Mouse (Mus musculus) adrenal gland, postnatal 4 days (tissue): ENCODE results near the gene Il6ra. TPM values are rescaled to one million over a fixed set of nuclear protein-coding genes. Genes with fewer than 3 reads are reported as not detected.

ENCODE experiments used
- DNase-seq, 2 experiments: peaks; one replicate each; pipeline ENCODE4 v3.0.0; 2021 to 2022; ENCODE audit warnings: low spot score in 2 of 2, mixed read lengths in 2 of 2
- long read RNA-seq, 2 experiments: library from polyadenylated mRNA; stranded (forward); transcript quantifications; one replicate each; pipeline ENCODE4 v2.0.0; 2021
- total RNA-seq, 2 experiments: library from RNA; stranded (reverse); gene quantifications; 2 replicates each; pipeline ENCODE4 v1.2.3; 2021

Gene Il6ra
- total RNA-seq = 1 to 10 TPM; 3.7 to 6.4 TPM
- long read RNA-seq, experiment 1, full-length matches to known transcripts = 1 of 1 reads
- long read RNA-seq, experiment 1, partial matches to known transcripts = 0 of 1 reads
- long read RNA-seq, experiment 1, other reads (novel, unspliced or antisense) = 0 of 1 reads
- long read RNA-seq, experiment 2, full-length matches to known transcripts = 2 of 4 reads
- long read RNA-seq, experiment 2, partial matches to known transcripts = 1 of 4 reads
- long read RNA-seq, experiment 2, other reads (novel, unspliced or antisense) = 1 of 4 reads

DNA sequence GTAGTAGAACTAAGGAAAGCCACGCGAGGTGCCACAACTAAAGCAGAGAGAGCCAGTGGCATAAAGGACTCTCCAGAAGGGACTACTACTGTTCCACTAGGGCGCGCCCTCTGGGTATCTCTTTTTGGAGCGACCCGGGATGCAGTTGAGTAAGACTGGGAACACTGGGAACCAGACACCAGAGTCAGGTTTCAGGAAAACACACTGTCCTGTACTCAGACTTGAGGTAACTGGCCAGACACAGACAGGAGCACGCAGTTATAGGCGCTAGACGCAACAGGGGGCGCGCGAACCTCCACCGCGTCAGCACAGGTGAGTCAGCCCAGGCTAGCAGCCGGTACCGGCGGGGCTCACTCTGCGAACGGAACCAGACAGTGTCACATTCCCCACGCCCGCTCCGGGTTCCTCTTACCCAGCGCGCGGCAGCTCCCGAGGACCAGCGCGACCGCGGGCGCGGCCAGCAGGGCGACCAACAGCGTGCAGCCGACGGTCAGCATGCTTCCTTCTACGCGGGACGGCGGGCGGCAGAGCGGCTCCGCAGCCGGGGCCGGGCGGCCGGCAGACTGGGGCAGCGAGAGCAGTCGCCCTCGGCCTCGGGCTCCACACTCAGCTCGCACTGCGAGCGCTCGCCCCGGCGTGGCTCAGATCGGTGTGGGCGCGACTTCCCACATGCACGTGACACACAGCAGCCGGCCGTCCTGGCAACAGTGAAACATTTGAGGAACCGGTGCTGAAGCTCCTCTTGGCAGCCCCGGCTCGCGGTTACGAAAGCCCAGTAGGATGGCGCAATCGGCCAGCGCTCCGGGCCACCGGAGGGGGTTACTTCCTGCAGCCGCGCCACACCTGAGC is at the start of gene Il6ra:
Il6ra (minus strand) TSS at position 654 of the 849 bp plus-strand sequence.
- peak; percentile 55 to 72 for DNase-seq

DNA sequence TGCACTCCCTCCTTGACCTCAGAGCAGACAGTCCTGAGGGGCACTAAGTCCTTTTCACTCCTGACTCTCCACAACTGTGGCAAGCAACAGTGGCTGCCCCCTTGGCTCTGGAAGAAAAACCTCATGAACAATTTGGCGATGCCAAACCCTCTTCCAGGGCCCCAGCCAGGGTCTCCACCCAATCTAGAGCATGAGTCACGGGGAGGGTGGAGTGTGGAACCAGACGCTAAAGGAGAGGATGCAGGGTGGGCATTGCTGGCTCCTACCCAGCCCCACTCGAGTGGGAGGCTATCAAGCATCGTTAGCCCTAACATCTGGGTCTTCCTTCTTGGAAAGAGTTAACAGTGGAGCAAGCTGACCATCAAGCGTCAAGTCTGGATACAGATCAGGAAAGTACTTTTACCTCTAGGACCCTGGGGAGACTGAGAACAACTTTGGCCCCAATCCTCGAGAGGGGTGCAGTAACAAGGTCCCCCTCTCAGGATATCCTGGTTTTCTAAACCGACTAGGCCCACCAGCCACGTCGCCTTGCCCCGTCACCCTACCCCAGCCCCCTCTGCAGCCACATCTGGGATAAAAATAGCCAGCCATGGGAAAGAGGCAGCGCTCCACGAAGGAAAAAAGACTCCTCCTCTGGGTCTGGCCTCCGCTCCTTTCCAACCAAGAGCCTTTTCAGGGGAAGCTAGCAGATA is 49.2 kb upstream of the Il6ra start:
- DNase-seq = no peak

- no peak for DNase-seq
Measured at GRCm38 (mm10) chr3:89961436-89961835, 48.4 kb upstream of the Il6ra start.

DNA sequence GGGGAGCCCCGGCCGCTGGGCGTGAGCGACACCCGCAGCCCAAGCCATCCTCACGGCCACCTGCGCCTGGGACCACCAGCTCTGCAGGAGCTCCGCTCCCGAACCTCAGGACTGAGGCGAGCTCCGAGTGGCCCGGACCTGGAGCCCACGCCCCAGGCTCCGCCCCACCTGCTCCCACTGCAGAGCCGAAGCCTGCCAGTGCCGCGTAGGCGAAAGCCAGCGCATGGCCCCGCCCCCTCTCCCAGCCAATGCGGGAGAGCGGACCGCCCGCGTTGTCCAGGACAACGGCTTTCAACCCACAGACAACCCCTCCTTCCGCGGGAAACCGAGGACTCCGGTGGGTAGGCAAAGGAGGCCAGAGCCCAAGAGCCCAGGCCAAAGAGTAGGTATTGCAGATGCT is 47.5 kb upstream of the Il6ra start:
- DNase-seq = peak; percentile 74 to 86

DNA sequence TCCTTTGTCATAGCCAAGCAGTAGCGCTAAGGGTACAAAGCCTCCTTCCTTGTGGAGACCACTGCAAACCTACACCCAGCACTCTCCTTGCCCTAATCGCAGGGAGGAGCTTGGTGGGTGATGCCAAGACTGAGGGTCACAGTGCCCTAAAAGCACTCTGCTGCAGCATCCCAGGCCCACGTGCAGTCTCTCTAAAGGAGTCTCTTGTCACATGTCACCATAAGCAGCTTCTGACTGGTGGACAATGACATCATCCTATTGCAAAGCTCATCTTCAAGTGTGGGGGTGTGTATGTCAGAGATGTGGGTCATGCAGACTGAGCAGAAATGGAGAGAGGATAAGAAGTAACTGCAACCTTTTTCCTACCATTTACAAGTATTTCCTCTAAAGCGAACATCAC is 46.4 kb upstream of the Il6ra start:
- no peak for DNase-seq

DNA sequence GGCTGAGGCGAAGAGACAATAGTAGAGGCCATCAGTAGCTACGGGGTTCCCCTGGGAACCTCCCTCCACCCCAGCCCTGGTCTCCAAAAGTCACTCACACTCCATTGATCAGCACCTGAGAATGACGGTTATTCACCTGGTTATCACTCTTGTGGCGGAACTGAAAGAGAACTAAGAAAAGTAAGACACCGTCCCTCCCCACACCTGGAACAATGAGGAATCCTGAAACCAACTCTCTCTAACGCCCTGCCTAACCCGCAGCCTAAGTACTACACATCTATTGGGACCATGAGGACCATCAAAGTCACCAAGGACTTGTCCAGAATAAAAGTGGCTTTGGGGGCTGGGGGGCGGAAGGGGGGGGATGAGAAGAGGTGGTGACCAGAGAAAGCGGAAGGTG is 44.9 kb upstream of the Il6ra start:
- DNase-seq = no peak

DNA sequence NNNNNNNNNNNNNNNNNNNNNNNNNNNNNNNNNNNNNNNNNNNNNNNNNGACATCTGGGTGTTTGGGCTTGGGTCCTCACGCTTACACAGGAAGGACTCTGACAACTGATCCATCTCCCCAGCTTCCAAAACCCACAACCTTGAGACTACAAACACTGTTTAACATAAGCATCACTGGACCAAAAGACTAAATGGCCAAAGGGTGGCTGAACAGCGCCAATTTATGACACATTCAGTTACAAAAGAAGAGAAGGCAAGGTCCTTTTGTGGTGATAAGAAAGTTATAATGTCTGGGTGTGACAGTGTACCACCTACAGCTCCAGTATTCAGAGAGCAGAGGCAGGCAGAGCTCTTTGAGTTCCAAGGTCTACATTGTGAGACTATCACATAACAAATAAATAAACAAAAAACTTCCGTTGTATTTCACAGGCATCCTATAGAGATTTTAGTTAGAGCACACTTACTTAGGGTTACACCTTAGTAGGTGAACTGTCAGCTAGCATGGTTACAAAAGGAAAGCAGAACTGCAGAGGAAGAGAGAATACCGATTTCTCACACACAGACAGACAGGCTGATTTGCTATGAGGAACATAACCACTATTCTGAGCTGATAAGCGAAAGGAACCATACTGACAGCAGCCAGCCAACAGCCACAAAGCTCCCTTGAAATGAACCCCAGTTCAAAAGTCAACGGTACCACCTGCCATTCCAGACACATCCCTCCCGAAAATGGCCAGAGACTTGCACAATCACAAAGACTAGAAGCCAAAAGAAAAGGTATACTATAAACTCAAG is 43.4 kb upstream of the Il6ra start:
- DNase-seq = no peak

- peak in 1 of 2 experiments; percentile 60 for DNase-seq
Measured at GRCm38 (mm10) chr3:89953420-89953819, 40.4 kb upstream of the Il6ra start.

DNA sequence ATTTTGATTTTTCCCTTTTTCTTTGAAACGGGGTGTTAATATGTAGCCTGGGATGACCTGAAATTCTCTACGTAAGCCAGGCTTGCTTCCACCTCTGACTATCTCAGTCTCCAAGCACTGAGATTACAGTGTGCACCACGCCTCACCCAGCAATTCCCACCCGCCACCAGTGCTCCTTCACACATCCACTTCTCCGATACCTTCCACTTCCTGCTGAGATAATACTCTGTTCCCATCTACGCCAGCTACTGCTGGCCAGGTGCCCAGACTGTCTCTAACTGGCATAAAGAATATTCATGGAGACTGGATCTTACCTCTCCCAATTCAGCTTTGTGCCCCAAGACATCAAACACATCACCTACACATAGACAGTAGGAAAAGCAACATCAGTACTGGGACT is 35.7 kb upstream of the Il6ra start:
- no peak for DNase-seq

DNA sequence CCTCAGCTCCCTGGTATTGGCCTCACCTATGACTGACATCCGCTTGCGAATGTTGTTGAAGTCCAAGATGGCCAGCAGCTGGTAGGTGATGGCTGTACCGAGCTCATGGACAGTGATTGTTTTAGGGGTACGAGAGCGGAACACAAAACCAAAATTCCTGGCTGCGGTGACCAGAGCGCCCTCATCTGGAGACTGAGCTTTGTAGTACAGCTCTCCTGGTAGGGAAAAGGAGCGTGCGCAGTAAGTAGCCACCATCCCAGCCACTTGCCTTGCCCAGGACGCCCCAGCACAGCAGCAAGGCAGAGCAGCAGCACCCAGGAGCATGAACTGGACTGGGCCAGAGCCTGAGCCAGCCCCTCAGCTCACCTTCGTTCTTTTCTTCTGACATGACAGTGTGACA is 35.0 kb upstream of the Il6ra start:
- no peak for DNase-seq

DNA sequence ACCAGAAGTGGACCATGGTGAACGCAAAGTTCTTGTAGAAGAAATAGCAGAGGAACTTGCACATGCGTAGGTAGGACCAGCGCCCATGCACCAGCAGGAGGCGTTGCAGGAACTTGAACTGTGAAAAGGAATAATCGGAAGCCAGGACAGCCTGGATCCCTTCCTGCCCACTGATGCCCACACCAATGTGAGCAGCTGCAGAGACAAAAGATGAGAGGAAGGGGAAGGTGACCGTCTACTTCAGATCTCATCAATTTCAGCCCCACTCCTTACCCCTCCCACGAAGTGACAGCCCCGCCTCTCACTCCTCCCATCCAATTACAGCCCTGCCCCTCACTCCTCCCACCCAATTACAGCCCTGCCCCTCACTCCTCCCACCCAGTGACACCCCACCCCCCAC is 32.0 kb upstream of the Il6ra start:
- no peak for DNase-seq

- no peak for DNase-seq
Measured at GRCm38 (mm10) chr3:89942894-89943293, 29.9 kb upstream of the Il6ra start.

DNA sequence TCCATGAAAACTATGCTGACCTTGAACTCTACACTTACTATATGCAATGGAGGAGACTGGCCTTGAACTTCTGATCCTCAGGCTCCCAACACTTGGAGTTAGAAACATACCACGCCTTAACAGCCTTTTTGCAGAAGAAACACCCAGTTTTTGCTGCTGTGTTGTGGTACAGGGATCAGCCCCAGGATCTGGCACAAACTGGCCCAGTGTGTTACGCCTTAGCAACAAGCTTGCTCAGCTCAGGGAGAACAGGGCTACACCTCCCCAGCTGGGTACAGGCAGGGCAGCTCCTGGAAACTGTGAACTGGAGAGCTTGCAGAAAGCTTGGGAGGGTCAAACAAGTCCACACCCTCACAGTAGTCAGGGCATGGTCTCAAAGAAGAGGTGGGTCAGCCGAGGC is 23.5 kb upstream of the Il6ra start:
- no peak for DNase-seq

GRCm38 (mm10) chr3:89932925-89933324 is 19.9 kb upstream of the Il6ra start:
- DNase-seq = no peak

- no peak for DNase-seq
Measured at GRCm38 (mm10) chr3:89928956-89929355, 16.0 kb upstream of the Il6ra start.

GRCm38 (mm10) chr3:89926440-89926839 is 13.4 kb upstream of the Il6ra start:
- no peak for DNase-seq

DNA sequence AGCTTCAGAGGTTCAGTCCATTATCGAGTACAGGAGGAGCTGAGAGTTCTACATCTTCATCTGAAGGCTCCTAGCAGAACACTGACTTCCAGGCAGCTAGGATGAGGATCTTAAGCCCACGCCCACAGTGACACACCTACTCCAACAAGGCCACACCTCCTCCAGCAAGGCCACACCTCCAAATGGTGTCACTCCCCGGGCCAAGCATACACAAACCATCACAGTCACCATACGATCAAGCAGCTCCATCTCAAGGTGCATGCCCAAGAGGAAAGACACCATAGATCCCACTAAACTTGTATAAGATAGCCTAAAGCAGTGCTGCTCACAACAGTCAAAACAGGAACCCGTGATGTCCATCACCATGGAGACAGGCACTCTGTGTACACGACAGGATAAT is 7.7 kb upstream of the Il6ra start:
- no peak for DNase-seq

GRCm38 (mm10) chr3:89917408-89917807 is 4.4 kb upstream of the Il6ra start:
- no peak for DNase-seq

DNA sequence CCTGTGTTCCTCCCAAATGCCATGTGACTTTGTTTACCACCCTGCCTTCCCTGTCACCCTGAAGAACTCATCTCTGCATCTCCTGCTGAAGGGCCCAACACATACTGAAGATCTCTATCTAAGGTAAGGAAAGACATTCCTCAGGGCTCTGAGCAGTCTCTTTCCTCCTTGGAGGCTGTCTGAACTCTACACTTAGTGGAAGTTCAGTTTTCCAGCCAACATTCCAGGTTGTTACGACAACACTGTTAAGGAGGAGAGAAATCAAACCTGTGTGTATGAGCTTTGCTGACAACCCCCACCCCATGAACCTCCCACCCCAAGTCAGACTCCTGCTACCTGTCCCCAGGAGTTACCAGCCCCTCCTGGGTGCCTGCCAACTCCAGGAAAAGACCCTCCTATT is 3.6 kb upstream of the Il6ra start:
- DNase-seq = no peak

GRCm38 (mm10) chr3:89914700-89915099 is 1.7 kb upstream of the Il6ra start:
- DNase-seq = no peak

DNA sequence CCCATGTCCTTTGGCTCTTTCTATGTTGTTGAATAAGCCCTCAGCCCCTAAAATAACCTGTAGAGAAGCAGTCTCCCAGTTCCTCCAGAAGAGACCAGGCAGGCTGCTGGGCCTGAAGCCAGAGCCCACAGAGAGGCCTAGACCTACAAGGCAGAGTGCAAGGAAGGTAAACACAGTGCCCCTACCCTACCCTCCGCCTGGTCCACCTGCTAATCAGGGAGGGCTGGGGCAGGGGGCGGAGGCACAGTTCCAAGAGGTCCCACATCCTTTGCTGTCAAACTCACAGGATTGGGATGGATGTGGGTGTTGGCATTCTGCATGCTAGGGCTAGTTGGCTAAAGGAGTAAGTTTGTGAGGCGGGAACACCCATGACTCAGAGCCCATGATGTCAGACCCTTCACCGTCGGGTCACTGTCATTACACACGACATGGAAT is 871 bp downstream of the Il6ra start:
- DNase-seq = no peak
